Mouse (Mus musculus) gastrocnemius, postnatal 10 days (tissue): ENCODE measurements around the gene Gid8. TPM values are rescaled to one million over a fixed set of nuclear protein-coding genes. Genes with fewer than 3 reads are reported as not detected.

Experiments used
- DNase-seq: peaks from one replicate; pipeline ENCODE4 v3.0.0; 2021; ENCODE audit warnings: mixed read lengths
- long read RNA-seq, 2 experiments: library from polyadenylated mRNA; stranded (forward); transcript quantifications; one replicate each; pipeline ENCODE4 v2.0.0; 2021
- total RNA-seq, 2 experiments: library from RNA; stranded (reverse); gene quantifications; 2 replicates each; pipeline ENCODE4 v1.2.3; 2021

Gene Gid8
- 10 to 100 TPM; 50.4 to 51.6 TPM for total RNA-seq
- long read RNA-seq, experiment 1, transcript Gid8-201 (5 exons, 1,655 nt), result major isoform, 12 of 14 reads
- long read RNA-seq, experiment 1, partial matches to known transcripts, result 0 of 14 reads
- long read RNA-seq, experiment 1, other reads (novel, unspliced or antisense), result 2 of 14 reads
- long read RNA-seq, experiment 2, transcript Gid8-201 (5 exons, 1,655 nt), result major isoform, 13 of 16 reads
- long read RNA-seq, experiment 2, partial matches to known transcripts, result 1 of 16 reads
- long read RNA-seq, experiment 2, other reads (novel, unspliced or antisense), result 2 of 16 reads

GRCm38 (mm10) chr2:180709923-180710272, at the start of gene Gid8, which contains the start of gene Dido1:
Gid8 (plus strand) TSS chr2:180710117.
Dido1 (minus strand) TSS chr2:180709999.
- peak; percentile 94 for DNase-seq

DNA sequence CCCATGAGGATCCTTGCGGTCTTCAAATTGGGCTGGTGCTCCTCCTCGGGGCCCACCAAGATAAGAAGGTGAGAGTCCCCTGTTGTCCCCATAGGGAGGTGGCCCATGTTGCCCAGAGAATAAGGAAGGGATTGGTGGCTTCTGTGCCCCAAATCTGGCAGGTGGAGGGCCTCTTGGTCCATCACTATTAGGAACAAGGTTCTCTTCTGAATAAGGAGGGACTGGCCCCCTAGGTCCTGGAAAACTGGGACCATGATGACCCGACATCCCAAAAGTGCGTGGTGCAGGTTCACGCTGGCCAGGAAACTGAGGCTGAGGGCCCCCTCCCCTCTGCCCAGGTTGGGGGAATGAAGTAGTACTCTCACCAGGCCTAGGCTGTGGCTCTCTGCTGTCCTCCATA, 49.4 kb upstream of the Gid8 start:
- no peak for DNase-seq

GRCm38 (mm10) chr2:180662008-180662407, 47.9 kb upstream of the Gid8 start:
- no peak for DNase-seq

DNA sequence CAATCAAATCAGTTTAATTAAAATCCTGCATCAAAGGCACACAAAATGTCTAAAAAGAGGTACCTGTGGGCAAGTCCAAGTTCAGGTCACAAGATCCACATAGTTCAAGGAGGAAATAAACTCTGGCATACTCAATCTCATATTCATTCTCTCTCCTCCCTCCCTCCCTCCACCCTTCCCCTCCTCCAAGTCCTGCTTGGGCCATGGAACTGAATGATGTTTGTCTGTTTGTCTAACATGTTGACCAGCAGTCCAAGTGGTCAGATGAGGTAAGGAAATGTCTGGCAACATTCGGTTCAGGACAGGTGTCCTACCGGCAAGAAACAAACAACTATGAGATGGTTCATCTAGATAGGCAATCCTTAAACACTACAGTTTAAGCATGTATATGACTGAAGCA, 33.2 kb upstream of the Gid8 start:
- no peak for DNase-seq

DNA sequence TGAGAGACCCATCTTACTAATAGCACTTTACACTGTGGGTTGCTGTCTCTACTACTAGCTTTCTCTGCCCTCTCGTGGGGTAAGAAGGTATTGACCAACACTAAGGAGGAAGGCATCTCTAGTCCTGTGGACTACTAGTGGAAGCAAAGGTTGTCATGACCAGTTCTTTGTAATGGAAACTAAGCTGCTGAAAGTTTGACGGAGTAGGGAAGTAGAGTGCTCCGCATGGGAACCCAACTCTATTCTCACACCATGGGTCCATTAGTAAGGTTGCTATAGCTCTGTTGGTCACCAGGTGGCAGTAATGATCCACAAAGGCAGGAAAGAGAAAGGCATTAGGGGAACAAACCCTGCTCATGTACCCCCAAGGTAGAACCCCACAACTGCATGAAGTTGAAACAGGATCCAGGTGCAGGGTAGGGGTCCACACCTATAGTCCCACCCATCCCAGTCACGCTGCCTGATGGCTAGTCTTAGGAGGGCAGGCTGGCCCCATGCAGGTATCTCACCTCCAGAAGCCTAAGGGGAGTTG, 31.2 kb upstream of the Gid8 start:
- peak; percentile 54 for DNase-seq

DNA sequence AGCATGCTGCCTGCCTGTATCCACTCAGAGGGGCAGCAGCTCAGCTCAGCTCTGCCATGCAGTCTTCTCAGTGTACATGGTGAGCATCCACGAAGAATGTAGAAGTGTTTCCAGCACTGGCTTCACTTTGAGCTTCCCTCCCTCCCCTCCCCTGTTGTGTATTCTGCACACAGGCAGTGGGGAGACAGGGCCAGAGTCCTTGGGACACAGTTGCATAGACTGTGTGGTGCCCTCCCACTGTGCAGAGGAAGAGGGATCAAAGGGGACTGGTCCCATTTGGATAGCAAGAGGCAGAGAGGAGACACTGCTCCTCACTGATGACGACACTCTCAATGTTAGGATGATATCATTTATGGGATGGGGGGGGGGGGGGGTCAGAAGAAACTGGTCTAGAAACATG, 28.7 kb upstream of the Gid8 start:
- no peak for DNase-seq

- DNase-seq, result no peak
Observed at GRCm38 (mm10) chr2:180683524-180683923, 26.4 kb upstream of the Gid8 start.

DNA sequence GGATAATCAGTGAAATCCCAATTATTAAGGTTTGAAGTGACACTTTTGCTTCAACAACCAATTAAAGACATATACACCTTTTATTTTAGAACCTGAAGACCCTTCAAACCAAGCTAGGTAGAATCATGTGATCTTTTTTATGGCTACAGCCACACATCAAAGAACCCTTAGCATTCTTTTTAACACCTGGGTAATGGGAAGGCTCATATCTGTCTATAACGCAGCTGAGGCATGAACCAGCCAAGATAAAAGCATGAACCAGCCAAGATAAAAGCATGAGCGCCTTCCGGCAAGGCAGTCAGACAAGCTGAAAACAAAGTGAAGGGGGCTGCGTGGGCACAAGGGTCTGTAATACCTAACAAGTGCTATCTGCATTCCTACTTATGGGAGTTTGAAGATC, 25.9 kb upstream of the Gid8 start:
- DNase-seq, result no peak

DNA sequence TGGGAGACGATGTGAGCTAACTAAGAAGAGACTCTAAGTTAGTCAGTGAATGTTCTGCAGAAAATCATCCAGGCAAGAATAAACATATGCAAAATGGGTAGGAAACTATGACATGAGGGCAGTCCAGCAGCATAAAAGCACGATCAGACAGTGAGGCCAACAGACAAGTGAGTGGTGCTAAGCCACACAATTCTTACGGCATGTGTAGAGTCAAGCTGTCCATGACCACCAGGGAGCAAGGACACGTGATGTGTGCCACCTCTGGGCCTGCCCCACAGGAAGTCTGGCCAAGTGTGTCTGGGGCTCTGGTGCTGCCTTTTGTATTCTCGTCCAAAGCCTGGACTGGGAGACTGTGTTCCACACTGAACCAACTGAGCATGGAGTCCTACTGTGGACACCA, 20.1 kb upstream of the Gid8 start:
- no peak for DNase-seq

DNA sequence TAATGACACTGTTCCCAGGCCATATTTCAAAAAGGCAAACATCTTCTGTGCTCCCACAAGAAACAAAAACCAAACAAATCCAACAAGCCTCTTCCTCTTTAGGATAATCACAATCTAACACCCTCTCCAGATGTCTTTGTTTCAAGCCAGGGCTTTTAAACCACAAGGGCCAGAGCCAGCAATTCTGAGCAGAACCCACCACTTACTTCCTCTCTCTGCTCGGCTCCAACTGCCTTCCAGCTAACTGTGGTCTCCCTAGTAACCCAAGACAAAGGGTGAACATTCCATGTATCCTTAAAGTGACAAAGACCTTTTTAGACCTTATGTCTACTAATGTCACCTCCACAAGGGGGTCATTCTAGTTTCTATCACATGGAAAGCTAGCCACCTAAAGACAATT, 17.3 kb upstream of the Gid8 start:
- DNase-seq, result no peak

DNA sequence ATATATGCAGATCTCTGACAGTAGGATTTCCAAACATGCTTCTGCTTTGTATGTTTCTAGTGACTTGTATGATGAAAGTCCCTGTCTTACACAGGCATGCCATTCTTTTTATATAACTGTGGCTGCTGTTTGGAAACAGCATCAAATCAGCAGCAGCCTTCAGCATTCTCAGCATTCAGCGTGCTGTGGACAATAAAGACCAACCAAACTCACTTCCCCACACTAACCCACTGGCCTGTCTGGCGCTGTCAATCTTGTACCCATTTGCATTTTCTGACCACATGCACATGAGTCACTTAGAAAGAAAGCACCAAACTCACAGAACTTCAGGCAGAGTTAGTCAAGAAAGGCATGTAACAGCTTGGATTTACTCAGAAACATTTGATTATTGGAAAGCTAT, 14.7 kb upstream of the Gid8 start:
- no peak for DNase-seq

- DNase-seq, result no peak
Observed at GRCm38 (mm10) chr2:180700457-180700856, 9.5 kb upstream of the Gid8 start.

GRCm38 (mm10) chr2:180701053-180701766, 8.7 kb upstream of the Gid8 start:
- no peak for DNase-seq

- DNase-seq, result peak; percentile 94
Observed at GRCm38 (mm10) chr2:180701767-180702621, 7.9 kb upstream of the Gid8 start.

DNA sequence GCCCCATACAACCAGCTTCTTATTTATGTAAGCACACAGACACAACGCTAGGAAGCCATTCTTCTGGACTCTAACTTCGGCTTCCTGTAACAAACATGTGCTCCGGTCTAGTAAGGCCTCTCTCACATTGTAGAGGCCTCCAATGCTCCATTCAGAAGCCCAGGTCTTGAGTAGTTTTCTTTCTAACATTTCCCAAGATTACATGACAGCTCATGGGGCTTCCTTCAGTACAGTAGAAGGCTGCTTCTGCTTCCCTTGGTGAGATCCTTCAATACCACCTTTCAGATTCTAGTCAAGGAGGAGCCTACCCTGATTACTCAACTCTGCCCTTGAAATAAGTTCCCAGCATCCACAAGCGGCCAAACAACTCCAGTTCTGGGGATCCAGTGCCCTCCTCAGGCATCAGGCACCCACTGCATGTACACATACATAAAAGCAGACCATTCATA, 7.2 kb upstream of the Gid8 start:
- DNase-seq, result no peak

DNA sequence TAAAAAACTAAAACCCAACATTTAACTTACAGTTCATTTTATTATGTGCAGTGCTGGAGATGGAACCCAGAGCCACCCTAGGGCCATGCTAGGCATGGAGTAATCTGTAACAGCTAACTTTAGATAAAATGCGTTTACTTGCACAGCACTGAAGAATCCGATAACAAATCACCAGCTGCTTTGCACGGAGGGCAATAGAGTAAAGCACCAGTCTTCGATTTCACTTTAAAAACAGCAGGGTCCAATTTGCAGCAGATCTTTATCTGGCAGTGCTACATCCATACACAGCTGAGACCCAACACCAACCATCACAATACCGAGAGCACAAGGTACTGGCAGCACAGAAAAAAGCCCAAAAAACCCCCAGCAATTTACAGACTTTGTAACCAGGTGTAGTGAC, 6.7 kb upstream of the Gid8 start:
- DNase-seq, result no peak

DNA sequence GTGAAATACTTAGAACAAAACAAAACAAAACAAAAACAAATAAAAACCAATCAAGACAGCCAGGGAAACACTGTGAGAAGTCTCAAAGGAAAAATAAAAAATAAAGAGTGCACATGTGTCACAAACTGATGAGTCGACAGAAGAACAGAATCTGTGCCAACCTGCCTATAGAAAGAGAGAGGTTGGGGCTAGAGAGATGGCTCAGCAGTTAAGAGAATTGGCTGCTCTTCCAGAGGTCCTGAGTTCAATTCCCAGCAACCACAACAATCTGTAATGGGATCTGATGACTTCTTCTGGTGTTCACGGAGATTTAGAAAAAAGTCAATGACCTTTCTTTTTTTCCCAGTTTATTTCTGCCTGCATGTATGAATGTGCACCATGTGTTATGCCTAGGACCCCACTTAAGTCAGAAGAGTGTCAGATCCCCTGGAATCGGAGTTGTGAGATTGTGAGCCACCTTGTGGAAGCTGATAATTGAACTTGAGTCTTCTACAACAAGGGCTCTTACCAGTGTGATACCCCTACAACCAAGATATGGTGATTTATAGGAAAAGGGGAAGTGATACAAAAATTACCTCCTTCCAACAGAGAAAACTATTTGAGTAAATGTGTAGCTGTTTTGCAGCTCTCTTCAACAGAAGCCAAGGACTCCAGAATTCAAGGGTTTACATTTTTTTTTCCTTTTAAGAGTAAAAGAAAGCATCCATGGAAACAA, 6.1 kb upstream of the Gid8 start:
- DNase-seq, result no peak

GRCm38 (mm10) chr2:180704591-180704990, 5.3 kb upstream of the Gid8 start:
- no peak for DNase-seq

DNA sequence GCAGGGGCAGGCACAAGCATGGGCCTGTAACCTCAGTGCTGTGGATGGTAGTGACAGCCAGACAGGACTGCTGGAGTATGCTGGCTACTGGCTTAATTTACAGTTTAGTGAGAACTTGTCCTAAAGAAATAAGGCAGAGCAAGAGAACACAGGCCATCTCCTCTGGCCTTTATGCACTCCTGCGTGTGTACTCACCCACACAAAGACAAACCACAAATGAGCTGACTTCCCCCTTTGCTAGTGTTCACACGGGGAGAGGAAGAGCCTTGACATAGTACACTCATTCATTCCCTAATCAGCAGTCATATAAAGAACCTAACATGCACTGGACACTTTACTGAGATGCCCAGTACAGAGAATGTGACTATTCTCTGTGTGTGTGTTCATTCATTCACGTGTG, 4.9 kb upstream of the Gid8 start:
- DNase-seq, result no peak

DNA sequence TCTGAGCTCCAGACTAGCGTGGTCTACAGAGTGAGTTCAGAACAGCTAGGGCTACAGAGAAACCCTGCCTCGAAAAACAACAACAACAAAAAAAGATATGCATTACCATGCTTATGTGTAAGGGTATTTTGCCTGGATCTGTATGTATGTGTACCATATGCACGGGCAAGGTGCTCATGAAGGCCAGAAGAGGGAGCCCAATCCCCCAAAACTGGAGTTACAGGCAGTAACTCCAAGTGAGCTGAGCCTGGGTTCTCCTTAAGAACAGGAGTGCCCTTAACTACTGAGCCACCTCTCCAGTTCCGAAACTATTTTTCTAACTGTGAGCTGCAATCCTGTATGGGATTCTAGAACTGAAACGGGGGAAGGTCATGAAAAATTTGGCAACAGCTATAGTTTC, 3.9 kb upstream of the Gid8 start:
- no peak for DNase-seq

DNA sequence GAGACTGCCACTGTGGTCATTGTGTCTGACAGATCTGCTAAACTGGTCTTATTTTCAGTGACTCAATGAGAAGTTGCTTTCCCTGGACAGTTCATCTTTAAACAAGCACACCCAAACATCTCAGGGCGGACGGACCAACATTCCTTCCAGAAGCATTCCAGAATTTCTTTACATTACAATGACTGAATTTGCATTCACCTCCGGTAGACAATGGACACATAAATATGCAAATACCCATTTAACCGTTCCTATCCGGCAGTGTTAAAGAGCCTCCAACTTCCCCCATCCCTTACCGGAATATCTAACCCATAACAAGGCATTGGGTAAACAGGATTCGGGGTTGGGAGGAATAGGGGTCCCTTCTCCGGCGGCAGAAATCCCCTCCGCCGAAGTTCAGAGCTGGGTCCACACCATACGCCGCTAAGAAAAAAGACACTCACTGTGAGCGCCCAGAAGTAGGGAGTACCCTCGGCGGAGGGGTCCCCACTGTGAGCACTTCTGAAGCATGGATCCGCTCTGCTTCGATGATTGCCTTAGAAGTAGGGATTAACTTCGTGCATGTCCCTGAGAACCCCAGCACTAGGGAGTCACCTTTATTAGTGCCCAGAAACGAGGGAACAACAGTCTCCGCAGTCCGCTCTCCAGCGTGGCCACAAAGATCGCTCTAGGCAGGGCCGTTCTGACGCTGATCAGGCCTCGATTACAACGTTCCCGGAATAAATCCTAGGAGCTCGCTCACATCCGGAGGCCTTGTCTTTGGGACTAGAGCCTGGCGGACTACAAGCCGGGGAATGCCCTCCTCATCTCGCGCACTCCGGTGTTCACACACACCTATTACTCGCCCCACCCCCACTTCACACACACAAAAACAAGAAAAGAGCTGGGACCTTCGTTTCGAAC, 644 bp upstream of the Gid8 start:
- no peak for DNase-seq
